Mouse (Mus musculus): Measurements from ENCODE around the gene Mrpl17. TPM values are rescaled to one million over a fixed set of nuclear protein-coding genes. Genes with fewer than 3 reads are reported as not detected.
"Not testable (repeated sequence)": the region's sequence is repeated elsewhere in the genome, so short reads cannot be mapped to it uniquely, and the experiment has no call there.

Gene Mrpl17
- total RNA-seq (2014; rRNA removed; ENCODE audit: low replicate concordance) (18.6 and 46.1 TPM in 2 replicates), polyA plus RNA-seq (2015; fragmentation: Nextera tagmentation; extraction: Ambion mirVana) (207 and 217 TPM in 2 replicates)

DNA sequence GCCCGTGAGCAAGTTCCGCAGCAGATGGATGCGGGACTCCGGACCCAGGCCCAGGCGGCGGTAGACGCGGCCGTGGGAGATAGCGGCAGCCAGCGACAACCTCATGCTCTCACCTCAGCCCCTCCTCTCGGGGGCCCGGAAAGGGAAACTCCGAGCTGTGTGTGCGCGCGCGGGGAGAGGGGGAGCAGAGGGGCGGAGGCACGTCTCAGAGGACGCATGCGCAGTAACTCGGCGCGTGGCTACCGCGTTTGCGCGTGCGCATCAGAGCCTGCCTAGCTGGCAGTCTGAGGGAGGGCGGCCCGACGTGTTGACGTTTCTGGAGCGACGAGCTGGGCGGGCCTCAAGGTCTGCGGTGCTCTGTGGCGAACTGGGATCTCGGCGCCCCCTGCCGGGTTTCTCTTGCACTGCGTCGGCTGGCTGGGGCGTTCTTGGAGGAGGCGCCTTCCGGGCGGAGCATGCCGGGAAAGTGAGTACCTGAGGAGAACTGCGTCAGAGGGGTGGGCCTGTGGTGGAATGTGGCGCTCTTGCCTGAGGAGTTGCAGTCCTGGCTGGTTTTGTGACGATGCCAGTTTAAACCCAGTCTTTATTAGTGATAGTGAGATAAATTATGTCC, at the start of gene Mrpl17:
Gene Mrpl17 (minus strand): TSS at position 223 of the 613 bp plus-strand sequence.
- TF ChIP-seq CTCF (IDR thresholded peaks at IDR 0.05; ENCODE audit: low read depth) (peak; percentile 95), EP300 (IDR thresholded peaks at IDR 0.05; ENCODE audit: low read depth) (no peak; the same call in 1 of the 2 replicates)
- under 1% methylated on average over 49 of the region's 52 CpGs for WGBS
- Histone ChIP-seq H3K4me2 (ENCODE audit: low read depth, low read length) (peak within 1 kb of the TSS; percentile 94), H3K36me3 (replicated peaks; ENCODE audit: control insufficient read depth, insufficient read depth, low read length) (peaks cover 14% of the 10 kb centered on the region; the same call in 1 of the 2 replicates), H3K4me1 (ENCODE audit: control insufficient read depth, insufficient read depth) (peaks cover 14% of the 10 kb centered on the region), H3K27ac (ENCODE audit: low read depth) (peak within 1 kb of the TSS; percentile 87), H3K9me3 (replicated peaks; ENCODE audit: control insufficient read depth, low read length) (0 out of 2 replicates have a peak, but pooled peaks cover 3% of the 10 kb centered on the region), H3K4me3 (ENCODE audit: low read depth, low read length) (peak within 1 kb of the TSS; percentile 78), H3K27me3 (ENCODE audit: control insufficient read depth, insufficient read depth, low read length) (no peaks in the 10 kb centered on the region), H3K9ac (replicated peaks; ENCODE audit: low read depth, low read length) (peak within 1 kb of the TSS; percentile 94)
- peak; percentile 98 for ATAC-seq (ENCODE audit: insufficient read depth, low read depth)
- DNase-seq (ENCODE audit: low spot score), result peak; percentile 98

DNA sequence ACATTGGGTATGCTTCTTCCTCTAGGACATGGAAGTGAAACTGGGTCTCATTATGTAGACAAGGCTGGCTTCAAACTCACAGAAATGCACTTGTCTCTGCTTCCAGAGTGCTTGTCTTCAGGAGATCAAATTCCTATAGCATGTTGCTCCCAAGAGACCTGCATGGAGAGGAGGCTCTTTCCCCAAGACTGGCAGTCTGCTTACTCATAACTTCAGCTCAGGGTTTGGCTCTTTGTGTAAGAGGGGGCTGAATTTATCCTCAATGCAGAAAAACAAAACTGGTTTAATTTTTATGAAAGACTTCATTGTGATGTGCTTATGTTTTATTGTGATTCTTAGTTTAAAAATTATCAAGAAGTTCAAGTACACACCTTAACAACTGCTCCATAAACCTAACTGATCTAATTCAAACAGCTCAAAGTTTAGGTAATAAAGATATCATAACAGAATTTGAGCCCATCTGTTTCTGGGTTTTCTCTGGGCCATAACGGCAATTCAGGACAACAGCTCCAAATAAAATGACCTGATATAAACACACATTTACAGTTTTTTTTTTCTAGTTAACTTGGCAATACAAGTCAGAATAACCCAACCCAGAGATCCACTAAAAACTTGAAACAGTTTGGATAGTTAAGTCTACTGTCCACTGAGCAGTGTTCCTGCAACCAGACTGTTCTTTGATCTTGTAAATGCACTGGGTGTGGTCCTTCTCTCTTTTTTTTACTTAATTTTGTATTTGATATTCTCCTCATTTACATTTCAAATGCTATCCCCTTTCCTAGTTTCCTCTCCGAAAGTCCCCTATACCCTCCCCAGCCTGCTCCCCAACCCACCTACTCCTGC, 45.0 kb upstream of the Mrpl17 start:
- H3K27me3 ChIP-seq (ENCODE audit: control insufficient read depth, insufficient read depth, low read length); H3K9me3 ChIP-seq (replicated peaks; ENCODE audit: control insufficient read depth, low read length); H3K4me1 ChIP-seq (ENCODE audit: control insufficient read depth, insufficient read depth); DNase-seq (ENCODE audit: low spot score); ATAC-seq (ENCODE audit: insufficient read depth, low read depth); H3K4me2 ChIP-seq (ENCODE audit: low read depth, low read length); H3K27ac ChIP-seq (ENCODE audit: low read depth); H3K9ac ChIP-seq (replicated peaks; ENCODE audit: low read depth, low read length); H3K4me3 ChIP-seq (ENCODE audit: low read depth, low read length); H3K36me3 ChIP-seq (replicated peaks; ENCODE audit: control insufficient read depth, insufficient read depth, low read length): not testable (repeated sequence)
- WGBS, result no CpG with 5 or more reads among the region's 2 CpGs

DNA sequence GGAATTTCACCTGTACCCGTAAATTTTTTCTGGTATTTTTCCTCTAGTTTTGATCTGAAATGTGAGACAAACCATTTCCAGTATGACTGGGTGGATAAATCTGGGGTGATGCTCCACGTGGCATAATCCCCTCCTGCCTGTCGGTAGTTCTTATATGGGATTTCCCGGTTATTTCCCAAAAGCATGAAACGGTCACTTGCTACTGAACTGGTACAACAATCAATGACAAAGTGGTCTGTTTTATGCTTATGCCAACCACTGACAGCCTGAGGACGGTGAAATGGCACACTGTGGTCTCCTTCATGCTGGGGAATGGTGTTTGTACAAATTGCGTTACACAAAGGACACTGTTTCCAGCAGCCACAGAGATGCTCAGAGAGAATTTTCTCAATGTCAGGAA, 13.4 kb upstream of the Mrpl17 start:
- H3K27me3 ChIP-seq (ENCODE audit: control insufficient read depth, insufficient read depth, low read length), result no peaks in the 10 kb centered on the region
- H3K36me3 ChIP-seq (replicated peaks; ENCODE audit: control insufficient read depth, insufficient read depth, low read length), result no peaks in the 10 kb centered on the region
- H3K4me1 ChIP-seq (ENCODE audit: control insufficient read depth, insufficient read depth), result no peaks in the 10 kb centered on the region
- 66% methylated on average over 7 of the region's 7 CpGs for WGBS
- ATAC-seq (ENCODE audit: insufficient read depth, low read depth) (no peak), DNase-seq (ENCODE audit: low spot score) (no peak)
- no peak for TF ChIP-seq EP300 (IDR thresholded peaks at IDR 0.05; ENCODE audit: low read depth)
- TF ChIP-seq CTCF (IDR thresholded peaks at IDR 0.05; ENCODE audit: low read depth), result no peak
- no peak overlapping the region for H3K27ac ChIP-seq (ENCODE audit: low read depth)
- no peak overlapping the region for H3K4me3 ChIP-seq (ENCODE audit: low read depth, low read length)
- H3K4me2 ChIP-seq (ENCODE audit: low read depth, low read length), result no peak overlapping the region
- H3K9ac ChIP-seq (replicated peaks; ENCODE audit: low read depth, low read length), result no peak overlapping the region
- H3K9me3 ChIP-seq (replicated peaks; ENCODE audit: control insufficient read depth, low read length), result no peaks in the 10 kb centered on the region

DNA sequence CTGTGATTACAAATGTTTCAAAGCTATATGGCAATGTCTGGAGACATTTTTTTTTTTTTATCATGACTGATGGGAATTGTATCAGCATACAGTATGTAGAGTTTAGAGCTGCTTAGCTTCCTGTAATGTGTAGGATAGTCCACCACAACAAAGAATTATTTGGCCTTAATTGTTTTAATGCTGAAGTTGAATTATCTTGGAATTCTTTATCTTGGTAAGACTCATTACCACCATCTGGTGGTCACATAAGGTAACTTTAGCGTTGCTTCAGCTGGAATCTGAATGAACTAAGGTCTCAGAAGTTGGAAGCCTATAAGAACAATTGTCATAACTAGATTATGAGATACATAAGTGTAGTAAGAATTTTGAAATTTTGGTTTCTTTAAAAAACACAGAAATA, 7.6 kb upstream of the Mrpl17 start:
- H3K4me2 ChIP-seq (ENCODE audit: low read depth, low read length), result no peak overlapping the region
- H3K36me3 ChIP-seq (replicated peaks; ENCODE audit: control insufficient read depth, insufficient read depth, low read length), result no peaks in the 10 kb centered on the region
- TF ChIP-seq EP300 (IDR thresholded peaks at IDR 0.05; ENCODE audit: low read depth), result no peak
- peak; percentile 67 for TF ChIP-seq CTCF (IDR thresholded peaks at IDR 0.05; ENCODE audit: low read depth)
- WGBS, result 0% methylated on average over 1 of the region's 1 CpGs
- DNase-seq (ENCODE audit: low spot score) (peak; percentile 53), ATAC-seq (ENCODE audit: insufficient read depth, low read depth) (no peak)
- no peaks in the 10 kb centered on the region for H3K27me3 ChIP-seq (ENCODE audit: control insufficient read depth, insufficient read depth, low read length)
- 0 out of 2 replicates have a peak, but pooled peaks cover 3% of the 10 kb centered on the region for H3K9me3 ChIP-seq (replicated peaks; ENCODE audit: control insufficient read depth, low read length)
- no peak overlapping the region for H3K4me3 ChIP-seq (ENCODE audit: low read depth, low read length)
- H3K4me1 ChIP-seq (ENCODE audit: control insufficient read depth, insufficient read depth), result no peaks in the 10 kb centered on the region
- H3K9ac ChIP-seq (replicated peaks; ENCODE audit: low read depth, low read length), result no peak overlapping the region
- no peak overlapping the region for H3K27ac ChIP-seq (ENCODE audit: low read depth)

DNA sequence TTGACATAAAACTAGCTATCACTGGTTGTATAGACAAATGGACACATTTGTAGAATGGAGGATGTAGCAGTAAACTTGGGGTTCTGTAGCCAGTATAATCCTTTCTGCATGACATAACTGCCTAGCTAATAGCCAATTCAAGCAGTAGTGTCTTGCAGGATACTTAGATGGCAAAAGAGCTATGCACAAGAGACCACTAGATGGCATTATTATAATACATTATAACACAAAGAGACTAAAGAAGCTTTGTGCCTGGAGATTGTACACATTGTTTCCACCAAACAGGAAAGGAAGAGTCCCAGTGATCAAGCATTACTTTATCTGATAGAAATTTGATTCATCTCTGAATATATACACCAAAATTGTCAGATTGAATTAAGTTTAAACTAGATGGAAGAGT, 5.8 kb upstream of the Mrpl17 start:
- Histone ChIP-seq H3K27ac (ENCODE audit: low read depth) (no peak overlapping the region), H3K4me2 (ENCODE audit: low read depth, low read length) (no peak overlapping the region), H3K4me3 (ENCODE audit: low read depth, low read length) (no peak overlapping the region), H3K36me3 (replicated peaks; ENCODE audit: control insufficient read depth, insufficient read depth, low read length) (no peaks in the 10 kb centered on the region), H3K9me3 (replicated peaks; ENCODE audit: control insufficient read depth, low read length) (0 out of 2 replicates have a peak, but pooled peaks cover 3% of the 10 kb centered on the region), H3K9ac (replicated peaks; ENCODE audit: low read depth, low read length) (no peak overlapping the region), H3K4me1 (ENCODE audit: control insufficient read depth, insufficient read depth) (no peaks in the 10 kb centered on the region), H3K27me3 (ENCODE audit: control insufficient read depth, insufficient read depth, low read length) (no peaks in the 10 kb centered on the region)
- ATAC-seq (ENCODE audit: insufficient read depth, low read depth), result no peak
- TF ChIP-seq CTCF (IDR thresholded peaks at IDR 0.05; ENCODE audit: low read depth), result peak; percentile 39; the same call in 1 of the 2 replicates
- TF ChIP-seq EP300 (IDR thresholded peaks at IDR 0.05; ENCODE audit: low read depth), result no peak
- DNase-seq (ENCODE audit: low spot score), result no peak
